Comparison of ENCODE assay signal across 8 mouse cellular contexts in the genomic region with DNA sequence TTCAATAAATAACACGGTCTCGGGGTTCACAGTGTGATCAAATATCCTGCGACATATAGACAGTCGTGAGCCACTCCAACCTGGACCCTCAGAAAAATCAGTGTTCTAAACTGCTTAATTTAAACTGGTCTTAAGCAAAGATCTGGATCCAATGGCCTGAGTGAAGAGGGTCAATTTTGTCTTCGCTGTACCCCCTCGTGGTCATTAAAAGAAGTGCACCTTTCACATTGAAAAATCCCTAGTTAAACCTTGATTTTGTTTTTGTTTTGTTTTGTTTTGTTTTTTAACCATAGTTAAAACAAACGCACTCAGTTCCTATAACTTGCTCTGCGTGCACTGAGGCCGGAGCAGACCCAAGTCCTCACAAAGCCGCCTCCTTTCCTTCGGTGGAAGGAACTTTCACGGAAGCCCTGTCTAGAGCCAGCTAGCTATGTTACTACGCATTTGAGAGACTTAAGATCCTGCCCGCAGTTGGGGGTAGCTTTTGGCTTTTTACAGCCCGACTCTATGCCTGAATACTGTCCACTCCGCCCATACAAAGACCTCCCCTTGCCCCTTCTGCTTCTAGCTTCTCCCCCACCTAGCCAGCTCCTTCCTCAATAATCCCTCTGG. TPM values are rescaled to one million over a fixed set of nuclear protein-coding genes. Genes with fewer than 3 reads are reported as not detected.
A peak's percentile ranks its signal among the peaks of the same experiment; 100 is the strongest.
DNase-seq lines count a peak whose midpoint lies in the region; ATAC-seq and TF ChIP-seq lines count a peak whose summit lies in the region.

No protein-coding gene starts in this region.

- peaks cover 0 to 16% of the 10 kb centered on the region in 2 experiments; a peak in 2 of 4 replicates for H3K4me1 ChIP-seq in CH12.LX (ENCODE audit: control insufficient read depth in 1 of 2, insufficient read depth in 2 of 2)
- peaks cover 20% of the 10 kb centered on the region for H3K4me1 ChIP-seq in embryonic facial prominence, embryonic 15.5 days
- no peaks in the 10 kb centered on the region; the same call in 1 of the 2 replicates for H3K4me1 ChIP-seq in intestine, embryonic 15.5 days (replicated peaks)

- in situ Hi-C loops in CH12.LX (cut with MboI; ENCODE audit: low pct_ligation_motif_present, low pct_unique_long_range_greater_than_20kb, low sequenced_read_pairs) = loop anchor here (5.0 to 10.0 kb wide), 2 partner anchors 170 to 378 kb away; a partner anchor contains a TSS

- H3K4me2 ChIP-seq in CH12.LX (ENCODE audit: insufficient read depth, low read depth, poor library complexity, severe bottlenecking) = peak overlapping the region; percentile 18
- H3K4me2 ChIP-seq in embryonic facial prominence, embryonic 15.5 days (replicated peaks) = peak overlapping the region; percentile 84
- peak overlapping the region; percentile 77 for H3K4me2 ChIP-seq in intestine, embryonic 15.5 days (replicated peaks)

- dilution Hi-C loops in CH12.LX (cut with MboI; ENCODE audit: extremely low pct_ligation_motif_present, extremely low pct_unique_long_range_greater_than_20kb, low sequenced_read_pairs) = no loop called here

- TF ChIP-seq POLR2A in CH12.LX (IDR thresholded peaks at IDR 0.05; ENCODE audit: low read depth, low read length) = no peak

- H3K4me3 ChIP-seq in CH12.LX (replicated peaks in 1 of 3; ENCODE audit: low read depth in 2 of 3, low read length in 2 of 3, poor library complexity in 1 of 3) = peak overlapping the region; percentile 91 to 98 (median 95)
- peak overlapping the region; percentile 99 for H3K4me3 ChIP-seq in embryonic facial prominence, embryonic 15.5 days (replicated peaks)
- peak overlapping the region; percentile 70 for H3K4me3 ChIP-seq in intestine, embryonic 15.5 days (replicated peaks)

- peaks cover 17% of the 10 kb centered on the region for H3K79me2 ChIP-seq in CH12.LX (replicated peaks; ENCODE audit: control insufficient read depth, extremely low read depth, insufficient read depth, poor library complexity, severe bottlenecking)

- no peak for ATAC-seq in embryonic facial prominence, embryonic 15.5 days (ENCODE audit: insufficient number of reproducible peaks, low FRiP score, low TSS enrichment, low read depth)
- no peak for ATAC-seq in intestine, embryonic 15.5 days
- peak; percentile 35; the same call in 1 of the 2 replicates for ATAC-seq in megakaryocyte progenitor cell, adult 5-6 weeks (replicated peaks; ENCODE audit: poor library complexity)
- no peak for ATAC-seq in inflammation-experienced regulatory T-cells, adult 6 months

- H3K9ac ChIP-seq in CH12.LX (ENCODE audit: insufficient read depth, low read depth) = peak overlapping the region; percentile 91
- H3K9ac ChIP-seq in embryonic facial prominence, embryonic 15.5 days = peak overlapping the region; percentile 88
- H3K9ac ChIP-seq in intestine, embryonic 15.5 days = peak overlapping the region; percentile 69

- peak; percentile 29 for DNase-seq in gastrocnemius, adult 18-20 months (ENCODE audit: low spot score)
- no peak for DNase-seq in gastrocnemius, postnatal 4 days (ENCODE audit: low spot score in 2 of 2)
- no peak for DNase-seq in CH12.LX (ENCODE audit: extremely low read depth)
- DNase-seq in gastrocnemius, adult 8-10 months (ENCODE audit: low spot score in 2 of 2) = no peak

- peak overlapping the region; percentile 1; the same call in 1 of the 2 replicates for H3K27ac ChIP-seq in CH12.LX (ENCODE audit: insufficient read depth, low read depth)
- peak overlapping the region; percentile 91 for H3K27ac ChIP-seq in embryonic facial prominence, embryonic 15.5 days (replicated peaks)
- H3K27ac ChIP-seq in intestine, embryonic 15.5 days = peak overlapping the region; percentile 83

- TF ChIP-seq CTCF in CH12.LX (conservative IDR thresholded peaks at IDR 0.05 in 1 of 2, IDR thresholded peaks at IDR 0.05 in 1 of 2; ENCODE audit: low read depth in 2 of 2, low read length in 2 of 2) = peak; percentile 62 to 72

- TF ChIP-seq EP300 in CH12.LX (IDR thresholded peaks at IDR 0.05; ENCODE audit: low read length) = no peak

- TF ChIP-seq RAD21 in CH12.LX (IDR thresholded peaks at IDR 0.05; ENCODE audit: low read depth, low read length) = peak; percentile 11

- no peaks in the 10 kb centered on the region for H3K27me3 ChIP-seq in CH12.LX (replicated peaks)
- H3K27me3 ChIP-seq in embryonic facial prominence, embryonic 15.5 days = no peaks in the 10 kb centered on the region
- no peaks in the 10 kb centered on the region for H3K27me3 ChIP-seq in intestine, embryonic 15.5 days (replicated peaks)

- peaks cover 28 to 38% of the 10 kb centered on the region in 2 experiments for H3K36me3 ChIP-seq in CH12.LX (replicated peaks in 1 of 2; ENCODE audit: control insufficient read depth in 1 of 2, insufficient read depth in 1 of 2, low read length in 1 of 2)
- H3K36me3 ChIP-seq in embryonic facial prominence, embryonic 15.5 days = peaks cover 35% of the 10 kb centered on the region
- H3K36me3 ChIP-seq in intestine, embryonic 15.5 days = peaks cover 11% of the 10 kb centered on the region

- no peaks in the 10 kb centered on the region for H3K9me3 ChIP-seq in CH12.LX (replicated peaks; ENCODE audit: low read length)
- H3K9me3 ChIP-seq in embryonic facial prominence, embryonic 15.5 days (replicated peaks) = no peaks in the 10 kb centered on the region
- H3K9me3 ChIP-seq in intestine, embryonic 15.5 days = no peaks in the 10 kb centered on the region

- 4% methylated on average over 16 of the region's 16 CpGs for WGBS in embryonic facial prominence, embryonic 15.5 days
- WGBS in intestine, embryonic 15.5 days = 4% methylated on average over 16 of the region's 16 CpGs

TF ChIP-seq in CH12.LX, 34 proteins besides CTCF, POLR2A, EP300 and RAD21:
- 0 out of 2 replicates have a peak, but pooled peaks have one; percentile 10 for TF ChIP-seq SIN3A (IDR thresholded peaks at IDR 0.05; ENCODE audit: low read length)
- TF ChIP-seq SMC3 (IDR thresholded peaks at IDR 0.05; ENCODE audit: low read depth, low read length) = 0 out of 2 replicates have a peak, but pooled peaks have one; percentile 9
- no peak for TF ChIP-seq MAFK (IDR thresholded peaks at IDR 0.05; ENCODE audit: insufficient replicate concordance, low read length)
TF ChIP-seq in CH12.LX: peak in this region for 2.

RNA-seq across cellular contexts. Expression of a gene that starts 1.2 kb away (rescaled TPM):
- total RNA-seq in gastrocnemius, adult 18-20 months (2021) = 10 to 100 TPM; 89.2 to 94.8 TPM
- 10 to 100 TPM; 52.7 to 54.7 TPM for total RNA-seq in gastrocnemius, postnatal 4 days (2021)
- total RNA-seq in CH12.LX (2012; rRNA removed) = 54.2 and 64.9 TPM in 2 replicates
- 68.1 and 70.9 TPM in 2 replicates for total RNA-seq in CH12.LX (2014; rRNA removed)
- 103 and 134 TPM in 2 replicates for polyA plus RNA-seq in CH12.LX (2012; ENCODE audit: insufficient read length, low read depth)
- 75.1 and 80.1 TPM in 2 replicates for polyA plus RNA-seq in embryonic facial prominence, embryonic 15.5 days (2015; fragmentation: Nextera tagmentation; extraction: Ambion mirVana)
- 72.7 and 73.7 TPM in 2 replicates for polyA plus RNA-seq in intestine, embryonic 15.5 days (2015; fragmentation: Nextera tagmentation; extraction: Ambion mirVana)
- 20.0 and 23.2 TPM in 2 replicates for total RNA-seq in megakaryocyte progenitor cell, adult 5-6 weeks (2015)
- total RNA-seq in megakaryocyte progenitor cell, adult 5-6 weeks (2017) = 106 and 114 TPM in 2 replicates
- 10 to 100 TPM; 76.0 to 91.9 (median 89.6) TPM for total RNA-seq in gastrocnemius, adult 8-10 months (2022)
- 10 to 100 TPM in 2 of 3 experiments, 1 to 10 TPM in 1; 8.8 to 14.4 (median 11.7) TPM for polyA plus RNA-seq in inflammation-experienced regulatory T-cells, adult 6 months (2017; shearing (Covaris generic))

RNA-seq across cellular contexts. Expression of a gene that starts 5.2 kb away (rescaled TPM):
- 1 to 10 TPM; 5.0 to 5.4 TPM for total RNA-seq in gastrocnemius, adult 18-20 months (2021)
- total RNA-seq in gastrocnemius, postnatal 4 days (2021) = 10 to 100 TPM; 13.7 to 14.7 TPM
- total RNA-seq in CH12.LX (2012; rRNA removed) (17.4 and 18.6 TPM in 2 replicates), CH12.LX (2014; rRNA removed) (7.2 and 8.3 TPM in 2 replicates)
- polyA plus RNA-seq in CH12.LX (2012; ENCODE audit: insufficient read length, low read depth) = 34.6 and 35.0 TPM in 2 replicates
- 19.9 and 22.3 TPM in 2 replicates for polyA plus RNA-seq in embryonic facial prominence, embryonic 15.5 days (2015; fragmentation: Nextera tagmentation; extraction: Ambion mirVana)
- polyA plus RNA-seq in intestine, embryonic 15.5 days (2015; fragmentation: Nextera tagmentation; extraction: Ambion mirVana) = 44.9 and 45.0 TPM in 2 replicates
- 62.9 and 66.8 TPM in 2 replicates for total RNA-seq in megakaryocyte progenitor cell, adult 5-6 weeks (2015)
- total RNA-seq in megakaryocyte progenitor cell, adult 5-6 weeks (2017) = 43.6 and 57.8 TPM in 2 replicates
- total RNA-seq in gastrocnemius, adult 8-10 months (2022) = 1 to 10 TPM; 3.0 to 4.5 (median 3.7) TPM
- 100 to 1,000 TPM; 115 to 147 (median 144) TPM for polyA plus RNA-seq in inflammation-experienced regulatory T-cells, adult 6 months (2017; shearing (Covaris generic))

Comparison
In these comparisons a context has a peak if more than half of its experiments do, and no peak if none do; other contexts are left out.
1. H3K27ac ChIP-seq: peak in every context shown above with its lines; median percentile 91 in embryonic facial prominence, embryonic 15.5 days; 83 in intestine, embryonic 15.5 days; 1 in CH12.LX.
2. H3K4me2 ChIP-seq: peak in every context shown above with its lines; median percentile 84 in embryonic facial prominence, embryonic 15.5 days; 77 in intestine, embryonic 15.5 days; 18 in CH12.LX.